Mouse (Mus musculus) testis, adult 2 months (tissue): ENCODE results near the gene Ttc7. TPM values are rescaled to one million over a fixed set of nuclear protein-coding genes. Genes with fewer than 3 reads are reported as not detected.
A peak's percentile ranks its signal among the peaks of the same experiment; 100 is the strongest.

ENCODE experiments used
- H3K27ac ChIP-seq: fragments of 200-500 bp; 2 replicates; pipeline ENCODE4 v1.5.1; 2012; ENCODE audit warnings: low read depth, low read length; ENCODE audit not compliant: control insufficient read depth, insufficient read depth
- H3K27me3 ChIP-seq: fragments of 200-500 bp; 2 replicates; pipeline ENCODE4 v1.6.1; 2012; ENCODE audit warnings: mild to moderate bottlenecking, low read length, moderate library complexity; ENCODE audit not compliant: control insufficient read depth, insufficient read depth
- H3K36me3 ChIP-seq: fragments of 200-500 bp; 2 replicates; pipeline ENCODE4 v1.6.1; 2012; ENCODE audit warnings: mild to moderate bottlenecking, low read length; ENCODE audit not compliant: control insufficient read depth, insufficient read depth
- H3K4me1 ChIP-seq: fragments of 200-500 bp; 2 replicates; pipeline ENCODE4 v1.6.1; 2012; ENCODE audit warnings: low read length; ENCODE audit not compliant: control insufficient read depth, insufficient read depth
- H3K4me3 ChIP-seq: fragments of 200-500 bp; 2 replicates; pipeline ENCODE4 v1.5.1; 2012; ENCODE audit warnings: low read depth, mild to moderate bottlenecking, low read length, moderate library complexity, mixed read lengths; ENCODE audit not compliant: control insufficient read depth
- CTCF ChIP-seq: fragments of 200-500 bp; IDR thresholded peaks from 2 replicates; pipeline ENCODE4 v1.5.1; 2012; ENCODE audit warnings: low read depth, mild to moderate bottlenecking, inconsistent platforms, low read length, moderate library complexity; ENCODE audit not compliant: control insufficient read depth, insufficient read depth, insufficient replicate concordance
- POLR2A ChIP-seq: fragments of 200-500 bp; IDR thresholded peaks from 2 replicates; pipeline ENCODE4 v1.6.1; 2012; ENCODE audit warnings: low read depth, mild to moderate bottlenecking, inconsistent platforms, low read length, moderate library complexity; ENCODE audit not compliant: control insufficient read depth
- polyA plus RNA-seq: library from polyadenylated mRNA; depleted of rRNA; stranded (reverse); fragments of >200 nt; gene quantifications from 2 replicates; pipeline ENCODE4 v1.2.3, GENCODE M21; 2012

Ttc7 gene
- polyA plus RNA-seq, 1 experiment = 71.5 TPM

GRCm38 (mm10) chr17:87309073-87309788, 26.5 kb downstream of the Ttc7 start:
- H3K27me3 ChIP-seq = no peaks in the 10 kb centered on the region

GRCm38 (mm10) chr17:87310497-87310896, 27.8 kb downstream of the Ttc7 start:
- TF ChIP-seq CTCF (no peak), POLR2A (no peak)
- no peak overlapping the region for H3K4me3 ChIP-seq

More at GRCm38 (mm10) chr17:87309073-87309788, 26.5 kb downstream of the Ttc7 start:
- Histone ChIP-seq H3K36me3 (no peaks in the 10 kb centered on the region), H3K4me3 (no peak overlapping the region), H3K27ac (no peak overlapping the region), H3K4me1 (no peaks in the 10 kb centered on the region; the same call in 1 of the 2 replicates)
- TF ChIP-seq POLR2A (no peak), CTCF (no peak)

GRCm38 (mm10) chr17:87312351-87312750, 29.7 kb downstream of the Ttc7 start:
- peaks cover 3% of the 10 kb centered on the region; the same call in 1 of the 2 replicates for H3K4me1 ChIP-seq
- TF ChIP-seq POLR2A (no peak), CTCF (no peak)
- H3K27ac ChIP-seq = no peak overlapping the region
- no peaks in the 10 kb centered on the region for H3K36me3 ChIP-seq
- H3K27me3 ChIP-seq = no peaks in the 10 kb centered on the region
- H3K4me3 ChIP-seq = no peak overlapping the region

More at GRCm38 (mm10) chr17:87310497-87310896, 27.8 kb downstream of the Ttc7 start:
- H3K4me1 ChIP-seq = peaks cover 3% of the 10 kb centered on the region; the same call in 1 of the 2 replicates
- no peaks in the 10 kb centered on the region for H3K27me3 ChIP-seq
- no peak overlapping the region for H3K27ac ChIP-seq
- no peaks in the 10 kb centered on the region for H3K36me3 ChIP-seq

GRCm38 (mm10) chr17:87312924-87313870, 30.5 kb downstream of the Ttc7 start:
- Histone ChIP-seq H3K36me3 (no peaks in the 10 kb centered on the region), H3K4me3 (no peak overlapping the region; the same call in 1 of the 2 replicates), H3K4me1 (peaks cover 3% of the 10 kb centered on the region; the same call in 1 of the 2 replicates), H3K27ac (no peak overlapping the region), H3K27me3 (no peaks in the 10 kb centered on the region)
- TF ChIP-seq CTCF (no peak), POLR2A (no peak)

GRCm38 (mm10) chr17:87314121-87314520, 31.4 kb downstream of the Ttc7 start:
- Histone ChIP-seq H3K4me1 (peaks cover 3% of the 10 kb centered on the region; the same call in 1 of the 2 replicates), H3K36me3 (no peaks in the 10 kb centered on the region), H3K4me3 (no peak overlapping the region), H3K27me3 (no peaks in the 10 kb centered on the region), H3K27ac (no peak overlapping the region)
- TF ChIP-seq POLR2A = no peak
- no peak for TF ChIP-seq CTCF

GRCm38 (mm10) chr17:87314530-87314946, 31.9 kb downstream of the Ttc7 start:
- no peak overlapping the region for H3K27ac ChIP-seq
- no peak overlapping the region for H3K4me3 ChIP-seq
- no peaks in the 10 kb centered on the region for H3K27me3 ChIP-seq
- peaks cover 3% of the 10 kb centered on the region; the same call in 1 of the 2 replicates for H3K4me1 ChIP-seq
- no peak for TF ChIP-seq POLR2A
- no peaks in the 10 kb centered on the region for H3K36me3 ChIP-seq

GRCm38 (mm10) chr17:87315021-87315531, 32.4 kb downstream of the Ttc7 start:
- Histone ChIP-seq H3K4me1 (peaks cover 3% of the 10 kb centered on the region; the same call in 1 of the 2 replicates), H3K4me3 (no peak overlapping the region), H3K27ac (no peak overlapping the region), H3K27me3 (no peaks in the 10 kb centered on the region), H3K36me3 (no peaks in the 10 kb centered on the region)
- TF ChIP-seq CTCF (peak; percentile 60; the same call in 1 of the 2 replicates), POLR2A (no peak)
